Mouse (Mus musculus) kidney, adult 2 months (tissue): ENCODE results near the gene AC170998.1. TPM values are rescaled to one million over a fixed set of nuclear protein-coding genes. Genes with fewer than 3 reads are reported as not detected.

Source experiments
- DNase-seq: peaks from one replicate; pipeline ENCODE4 v3.0.0; 2021
- H3K27ac ChIP-seq: fragments of 200-500 bp; 2 replicates; pipeline ENCODE4 v1.5.1; 2012; ENCODE audit warnings: low read depth, low read length, control low read depth, inconsistent platforms; ENCODE audit not compliant: insufficient read depth
- H3K27me3 ChIP-seq: fragments of 200-500 bp; replicated peaks from 2 replicates; pipeline ENCODE4 v1.6.1; 2012; ENCODE audit warnings: mild to moderate bottlenecking, moderate library complexity, low read length, inconsistent platforms; ENCODE audit not compliant: control insufficient read depth, insufficient read depth
- H3K36me3 ChIP-seq: fragments of 200-500 bp; 2 replicates; pipeline ENCODE4 v1.6.1; 2012; ENCODE audit warnings: mild to moderate bottlenecking, moderate library complexity, low read length, inconsistent platforms; ENCODE audit not compliant: control insufficient read depth, insufficient read depth
- H3K4me1 ChIP-seq: fragments of 200-500 bp; 2 replicates; pipeline ENCODE4 v1.6.1; 2011; ENCODE audit warnings: low read length; ENCODE audit not compliant: control insufficient read depth, insufficient read depth
- H3K4me3 ChIP-seq: fragments of 200-500 bp; 2 replicates; pipeline ENCODE4 v1.5.1; 2011; ENCODE audit warnings: mild to moderate bottlenecking, low read depth, low read length, control low read depth; ENCODE audit not compliant: insufficient read depth
- CTCF ChIP-seq: fragments of 200-500 bp; conservative IDR thresholded peaks from 2 replicates; pipeline ENCODE4 v1.5.1; 2011; ENCODE audit warnings: low read depth, mild to moderate bottlenecking, control low read depth, low read length, moderate library complexity, mixed read lengths; ENCODE audit not compliant: insufficient read depth, insufficient read length
- POLR2A ChIP-seq: fragments of 200-500 bp; IDR thresholded peaks from one replicate; pipeline ENCODE4 v1.6.1; 2011; ENCODE audit warnings: low read depth, low read length, control low read depth
- WGBS: fragments of 180-500 bp; shearing (Covaris S2); methylation state at CpG from one replicate; pipeline ENCODE4 v1.1.7; 2018; 5-methylcytosine and 5-hydroxymethylcytosine counted together
- polyA plus RNA-seq: library from polyadenylated mRNA; depleted of rRNA; stranded (reverse); fragments of >200 nt; gene quantifications from 2 replicates; pipeline ENCODE4 v1.2.3, GENCODE M21; 2012

The AC170998.1 gene
- polyA plus RNA-seq, 1 experiment = 0.63 TPM

- TF ChIP-seq CTCF (no peak), POLR2A (no peak)
- no peaks in the 10 kb centered on the region for H3K27me3 ChIP-seq
- peaks cover 24% of the 10 kb centered on the region for H3K4me1 ChIP-seq
- H3K36me3 ChIP-seq = no peaks in the 10 kb centered on the region
- WGBS = under 1% methylated on average over 53 of the region's 53 CpGs
- H3K4me3 ChIP-seq = peak overlapping the region; percentile 78
- peak overlapping the region; percentile 94 for H3K27ac ChIP-seq
- peak; percentile 82 for DNase-seq
These were observed 34.1 kb upstream of the AC170998.1 start for GRCm38 (mm10) chr17:28691687-28692340.

GRCm38 (mm10) chr17:28692341-28692710 lies 33.6 kb upstream of the AC170998.1 start:
- DNase-seq = peak; percentile 72
- WGBS = under 1% methylated on average over 18 of the region's 18 CpGs
- TF ChIP-seq POLR2A (no peak), CTCF (no peak)
- Histone ChIP-seq H3K36me3 (no peaks in the 10 kb centered on the region), H3K27me3 (no peaks in the 10 kb centered on the region), H3K27ac (peak overlapping the region; percentile 94), H3K4me1 (peaks cover 27% of the 10 kb centered on the region), H3K4me3 (peak overlapping the region; percentile 78)

GRCm38 (mm10) chr17:28693086-28693485 lies 32.8 kb upstream of the AC170998.1 start:
- 6% methylated on average over 3 of the region's 3 CpGs for WGBS
- Histone ChIP-seq H3K4me3 (peak overlapping the region; percentile 42; the same call in 1 of the 2 replicates), H3K36me3 (no peaks in the 10 kb centered on the region), H3K4me1 (peaks cover 34% of the 10 kb centered on the region), H3K27me3 (no peaks in the 10 kb centered on the region), H3K27ac (no peak overlapping the region; the same call in 1 of the 2 replicates)
- DNase-seq = peak; percentile 41
- no peak for TF ChIP-seq CTCF
- TF ChIP-seq POLR2A = no peak

GRCm38 (mm10) chr17:28694078-28694477 lies 31.8 kb upstream of the AC170998.1 start:
- Histone ChIP-seq H3K27ac (peak overlapping the region; percentile 86; the same call in 1 of the 2 replicates), H3K4me3 (no peak overlapping the region), H3K36me3 (no peaks in the 10 kb centered on the region), H3K27me3 (no peaks in the 10 kb centered on the region), H3K4me1 (peaks cover 40% of the 10 kb centered on the region)
- TF ChIP-seq CTCF (no peak), POLR2A (no peak)
- peak; percentile 70 for DNase-seq
- 48% methylated on average over 2 of the region's 2 CpGs for WGBS

GRCm38 (mm10) chr17:28694832-28695231 lies 31.1 kb upstream of the AC170998.1 start:
- DNase-seq = peak; percentile 34
- Histone ChIP-seq H3K4me3 (no peak overlapping the region), H3K4me1 (peaks cover 44% of the 10 kb centered on the region), H3K27ac (peak overlapping the region; percentile 80), H3K27me3 (no peaks in the 10 kb centered on the region), H3K36me3 (no peaks in the 10 kb centered on the region)
- 62% methylated on average over 4 of the region's 4 CpGs for WGBS
- TF ChIP-seq POLR2A (no peak), CTCF (no peak)

- TF ChIP-seq CTCF (no peak), POLR2A (no peak)
- no peaks in the 10 kb centered on the region for H3K36me3 ChIP-seq
- no peaks in the 10 kb centered on the region for H3K27me3 ChIP-seq
- peak; percentile 87 for DNase-seq
- no peak overlapping the region for H3K4me3 ChIP-seq
- WGBS = 14% methylated on average over 2 of the region's 2 CpGs
- H3K27ac ChIP-seq = peak overlapping the region; percentile 97
- H3K4me1 ChIP-seq = peaks cover 52% of the 10 kb centered on the region
These were observed 29.2 kb upstream of the AC170998.1 start for GRCm38 (mm10) chr17:28696641-28697040.

GRCm38 (mm10) chr17:28697290-28698195 lies 28.3 kb upstream of the AC170998.1 start:
- H3K36me3 ChIP-seq = no peaks in the 10 kb centered on the region
- H3K4me1 ChIP-seq = peaks cover 59% of the 10 kb centered on the region

More at GRCm38 (mm10) chr17:28697290-28698195, 28.3 kb upstream of the AC170998.1 start:
- Histone ChIP-seq H3K27me3 (no peaks in the 10 kb centered on the region), H3K27ac (peak overlapping the region; percentile 87), H3K4me3 (no peak overlapping the region)
- 46% methylated on average over 13 of the region's 13 CpGs for WGBS
- DNase-seq = peak; percentile 48
- TF ChIP-seq POLR2A (no peak), CTCF (no peak)
